Mouse (Mus musculus): ENCODE measurements around the gene Rflnb. TPM values are rescaled to one million over a fixed set of nuclear protein-coding genes. Genes with fewer than 3 reads are reported as not detected.

The Rflnb gene
- 5.4 and 6.0 TPM in 2 replicates for polyA plus RNA-seq (2015; fragmentation: Nextera tagmentation; extraction: Ambion mirVana)

- under 1% methylated on average over 112 of the region's 112 CpGs for WGBS (ENCODE audit: insufficient replicate concordance)
- Histone ChIP-seq H3K27ac (replicated peaks) (no peak within 1 kb of the TSS), H3K9me3 (replicated peaks) (no peaks in the 10 kb centered on the region), H3K27me3 (peaks cover 60% of the 10 kb centered on the region), H3K4me1 (replicated peaks) (peaks cover 19% of the 10 kb centered on the region), H3K4me3 (replicated peaks) (peak within 1 kb of the TSS; percentile 63), H3K4me2 (peak within 1 kb of the TSS; percentile 90), H3K36me3 (replicated peaks) (no peaks in the 10 kb centered on the region), H3K9ac (peak within 1 kb of the TSS; percentile 54)
- ATAC-seq (ENCODE audit: insufficient read depth): peak; percentile 84
Observed at GRCm38 (mm10) chr11:76027139-76028071, at the start of gene Rflnb. Gene Rflnb (minus strand): TSS chr11:76027782.

- whole genome bisulfite sequencing (ENCODE audit: insufficient replicate concordance): 73% methylated on average over 6 of the region's 6 CpGs
- ATAC-seq (ENCODE audit: insufficient read depth): no peak
- H3K4me3 ChIP-seq (replicated peaks): no peak overlapping the region
- peaks cover 19% of the 10 kb centered on the region for H3K36me3 ChIP-seq (replicated peaks)
- H3K27me3 ChIP-seq: no peaks in the 10 kb centered on the region
- no peak overlapping the region for H3K9ac ChIP-seq
- no peaks in the 10 kb centered on the region for H3K9me3 ChIP-seq (replicated peaks)
- no peak overlapping the region for H3K4me2 ChIP-seq
- no peaks in the 10 kb centered on the region for H3K4me1 ChIP-seq (replicated peaks)
- no peak overlapping the region for H3K27ac ChIP-seq (replicated peaks)
Observed at GRCm38 (mm10) chr11:76077341-76077740, 49.8 kb upstream of the Rflnb start.

- no peaks in the 10 kb centered on the region for H3K9me3 ChIP-seq (replicated peaks)
- no peaks in the 10 kb centered on the region for H3K27me3 ChIP-seq
- no peak for ATAC-seq (ENCODE audit: insufficient read depth)
- no peaks in the 10 kb centered on the region for H3K4me1 ChIP-seq (replicated peaks)
- 67% methylated on average over 11 of the region's 11 CpGs for WGBS (ENCODE audit: insufficient replicate concordance)
- H3K9ac ChIP-seq: no peak overlapping the region
- no peak overlapping the region for H3K4me2 ChIP-seq
- H3K27ac ChIP-seq (replicated peaks): no peak overlapping the region
- no peak overlapping the region for H3K4me3 ChIP-seq (replicated peaks)
- H3K36me3 ChIP-seq (replicated peaks): peaks cover 11% of the 10 kb centered on the region
Observed at GRCm38 (mm10) chr11:76074296-76075093, 46.9 kb upstream of the Rflnb start.

- H3K9me3 ChIP-seq (replicated peaks): no peaks in the 10 kb centered on the region
- H3K36me3 ChIP-seq (replicated peaks): no peaks in the 10 kb centered on the region
- no peaks in the 10 kb centered on the region for H3K4me1 ChIP-seq (replicated peaks)
- H3K27ac ChIP-seq (replicated peaks): no peak overlapping the region
- no peak overlapping the region for H3K4me3 ChIP-seq (replicated peaks)
- H3K4me2 ChIP-seq: no peak overlapping the region
- no peak for ATAC-seq (ENCODE audit: insufficient read depth)
- H3K27me3 ChIP-seq: no peaks in the 10 kb centered on the region
- no peak overlapping the region for H3K9ac ChIP-seq
- 78% methylated on average over 6 of the region's 6 CpGs for WGBS (ENCODE audit: insufficient replicate concordance)
Observed at GRCm38 (mm10) chr11:76069816-76070215, 42.2 kb upstream of the Rflnb start.

GRCm38 (mm10) chr11:76066563-76067156 is 39.1 kb upstream of the Rflnb start:
- Histone ChIP-seq H3K4me2 (no peak overlapping the region), H3K27me3 (no peaks in the 10 kb centered on the region), H3K9ac (no peak overlapping the region), H3K36me3 (replicated peaks) (no peaks in the 10 kb centered on the region), H3K4me1 (replicated peaks) (no peaks in the 10 kb centered on the region), H3K27ac (replicated peaks) (no peak overlapping the region), H3K9me3 (replicated peaks) (no peaks in the 10 kb centered on the region), H3K4me3 (replicated peaks) (no peak overlapping the region)
- ATAC-seq (ENCODE audit: insufficient read depth): no peak
- WGBS (ENCODE audit: insufficient replicate concordance): 73% methylated on average over 15 of the region's 15 CpGs

- Histone ChIP-seq H3K4me3 (replicated peaks) (no peak overlapping the region), H3K27ac (replicated peaks) (no peak overlapping the region), H3K4me1 (replicated peaks) (no peaks in the 10 kb centered on the region), H3K27me3 (no peaks in the 10 kb centered on the region), H3K36me3 (replicated peaks) (no peaks in the 10 kb centered on the region), H3K4me2 (no peak overlapping the region), H3K9me3 (replicated peaks) (no peaks in the 10 kb centered on the region), H3K9ac (no peak overlapping the region)
- ATAC-seq (ENCODE audit: insufficient read depth): no peak
- WGBS (ENCODE audit: insufficient replicate concordance): 74% methylated on average over 9 of the region's 9 CpGs
Observed at GRCm38 (mm10) chr11:76065521-76066095, 38.0 kb upstream of the Rflnb start.

- WGBS (ENCODE audit: insufficient replicate concordance): 35% methylated on average over 7 of the region's 7 CpGs
- no peak for ATAC-seq (ENCODE audit: insufficient read depth)
- no peaks in the 10 kb centered on the region for H3K36me3 ChIP-seq (replicated peaks)
- H3K4me1 ChIP-seq (replicated peaks): no peaks in the 10 kb centered on the region
- H3K27ac ChIP-seq (replicated peaks): no peak overlapping the region
- no peak overlapping the region for H3K4me2 ChIP-seq
- H3K4me3 ChIP-seq (replicated peaks): no peak overlapping the region
- no peak overlapping the region for H3K9ac ChIP-seq
- no peaks in the 10 kb centered on the region for H3K27me3 ChIP-seq
- H3K9me3 ChIP-seq (replicated peaks): no peaks in the 10 kb centered on the region
Observed at GRCm38 (mm10) chr11:76064411-76064810, 36.8 kb upstream of the Rflnb start.

GRCm38 (mm10) chr11:76060906-76061305 is 33.3 kb upstream of the Rflnb start:
- WGBS (ENCODE audit: insufficient replicate concordance): 74% methylated on average over 2 of the region's 2 CpGs
- H3K4me2 ChIP-seq: no peak overlapping the region

GRCm38 (mm10) chr11:76059971-76060370 is 32.4 kb upstream of the Rflnb start:
- H3K27me3 ChIP-seq: no peaks in the 10 kb centered on the region
- no peak overlapping the region for H3K27ac ChIP-seq (replicated peaks)
- no peak overlapping the region for H3K9ac ChIP-seq
- H3K9me3 ChIP-seq (replicated peaks): no peaks in the 10 kb centered on the region
- H3K36me3 ChIP-seq (replicated peaks): no peaks in the 10 kb centered on the region
- H3K4me1 ChIP-seq (replicated peaks): no peaks in the 10 kb centered on the region
- ATAC-seq (ENCODE audit: insufficient read depth): no peak
- no peak overlapping the region for H3K4me3 ChIP-seq (replicated peaks)
- 67% methylated on average over 7 of the region's 7 CpGs for WGBS (ENCODE audit: insufficient replicate concordance)
- no peak overlapping the region for H3K4me2 ChIP-seq

More at GRCm38 (mm10) chr11:76060906-76061305, 33.3 kb upstream of the Rflnb start:
- Histone ChIP-seq H3K4me3 (replicated peaks) (no peak overlapping the region), H3K4me1 (replicated peaks) (no peaks in the 10 kb centered on the region), H3K36me3 (replicated peaks) (no peaks in the 10 kb centered on the region), H3K27ac (replicated peaks) (no peak overlapping the region), H3K9ac (no peak overlapping the region), H3K27me3 (no peaks in the 10 kb centered on the region), H3K9me3 (replicated peaks) (no peaks in the 10 kb centered on the region)
- no peak for ATAC-seq (ENCODE audit: insufficient read depth)

- no peak for ATAC-seq (ENCODE audit: insufficient read depth)
- Histone ChIP-seq H3K9me3 (replicated peaks) (no peaks in the 10 kb centered on the region), H3K27me3 (no peaks in the 10 kb centered on the region), H3K36me3 (replicated peaks) (no peaks in the 10 kb centered on the region), H3K9ac (no peak overlapping the region), H3K4me2 (no peak overlapping the region), H3K27ac (replicated peaks) (no peak overlapping the region), H3K4me3 (replicated peaks) (no peak overlapping the region), H3K4me1 (replicated peaks) (no peaks in the 10 kb centered on the region)
- WGBS (ENCODE audit: insufficient replicate concordance): 39% methylated on average over 3 of the region's 3 CpGs
Observed at GRCm38 (mm10) chr11:76056487-76056886, 28.9 kb upstream of the Rflnb start.
